Mouse (Mus musculus): Measurements from ENCODE around the gene Pcgf2.

- TF ChIP-seq MYOD1 (IDR thresholded peaks at IDR 0.05; ENCODE audit: control insufficient read depth, insufficient read length, low read depth) (no peak), CTCF (IDR thresholded peaks at IDR 0.05; ENCODE audit: control insufficient read depth, insufficient read depth, insufficient read length) (no peak), MYOG (IDR thresholded peaks at IDR 0.05; ENCODE audit: control insufficient read depth, extremely low read depth, insufficient read length) (no peak), USF1 (IDR thresholded peaks at IDR 0.05; ENCODE audit: low read depth) (no peak), CEBPB (IDR thresholded peaks at IDR 0.05; ENCODE audit: low read depth) (no peak), MAX (IDR thresholded peaks at IDR 0.05) (no peak), FOSL1 (IDR thresholded peaks at IDR 0.05; ENCODE audit: insufficient read depth, low read length, poor library complexity, severe bottlenecking) (no peak)
Measured at GRCm38 (mm10) chr11:97677381-97677780, 22.9 kb downstream of the Pcgf2 start.

All from C2C12 (cell line).